Mouse (Mus musculus) kidney, postnatal 4 days (tissue): Measurements from ENCODE around the gene Fgf18.

ENCODE experiments used
- DNase-seq, 2 experiments: peaks; one replicate each; pipeline ENCODE4 v3.0.0; 2021; ENCODE audit warnings: mixed read lengths in 2 of 2

The Fgf18 gene

GRCm38 (mm10) chr11:33110111-33110510 lies 37.1 kb downstream of the Fgf18 start:
- DNase-seq: no peak

DNA sequence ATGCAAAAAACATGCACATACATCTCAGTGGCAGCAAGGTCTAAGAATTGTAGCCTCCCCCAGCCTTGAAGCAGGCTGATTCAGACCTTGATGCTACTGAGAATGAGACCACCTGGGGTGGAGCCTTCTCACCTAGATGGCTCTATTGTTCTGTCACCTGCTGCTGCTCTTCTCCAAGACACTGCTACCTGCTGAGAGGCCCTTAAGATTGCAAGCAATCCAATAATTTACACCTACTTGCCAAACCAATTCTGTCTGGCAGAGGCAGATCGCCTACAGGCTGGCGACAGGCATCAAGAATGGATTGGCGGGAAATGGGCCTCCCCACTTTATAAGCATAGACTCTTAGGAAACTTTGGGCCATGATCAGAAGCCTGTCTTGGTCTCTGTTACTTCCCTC lies 39.7 kb downstream of the Fgf18 start:
- no peak for DNase-seq

- no peak for DNase-seq
Measured at GRCm38 (mm10) chr11:33104911-33105316, 42.3 kb downstream of the Fgf18 start.

DNA sequence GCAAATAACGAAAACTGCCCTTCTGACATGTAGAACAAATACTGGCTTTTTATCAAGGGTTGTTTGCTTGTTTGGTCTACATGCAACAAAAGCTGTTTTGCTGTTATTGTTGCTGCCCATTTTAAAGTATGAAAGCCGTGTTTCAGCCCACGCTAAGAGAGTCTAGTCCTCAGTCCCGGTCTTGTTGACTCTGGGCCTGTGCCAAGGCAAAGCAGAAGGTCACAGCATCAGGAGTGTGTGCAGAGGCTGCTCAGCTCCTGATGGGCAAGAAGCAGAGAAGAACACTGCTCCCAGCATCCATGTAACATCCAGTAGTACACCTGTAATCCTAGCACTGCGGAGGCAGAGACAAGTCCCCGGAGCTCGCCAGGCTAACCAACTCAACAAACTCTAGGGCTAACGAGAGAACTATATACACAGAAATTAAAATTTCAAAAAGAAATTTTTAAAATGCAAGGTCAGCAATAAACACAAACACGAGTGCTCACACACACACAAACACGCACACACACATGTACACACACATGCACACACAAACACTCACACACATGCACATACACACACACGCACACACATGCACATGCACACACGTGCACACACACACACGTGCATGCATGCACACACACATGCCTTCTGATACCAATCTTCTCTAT lies 43.8 kb downstream of the Fgf18 start:
- peak; percentile 35 to 53 for DNase-seq

DNA sequence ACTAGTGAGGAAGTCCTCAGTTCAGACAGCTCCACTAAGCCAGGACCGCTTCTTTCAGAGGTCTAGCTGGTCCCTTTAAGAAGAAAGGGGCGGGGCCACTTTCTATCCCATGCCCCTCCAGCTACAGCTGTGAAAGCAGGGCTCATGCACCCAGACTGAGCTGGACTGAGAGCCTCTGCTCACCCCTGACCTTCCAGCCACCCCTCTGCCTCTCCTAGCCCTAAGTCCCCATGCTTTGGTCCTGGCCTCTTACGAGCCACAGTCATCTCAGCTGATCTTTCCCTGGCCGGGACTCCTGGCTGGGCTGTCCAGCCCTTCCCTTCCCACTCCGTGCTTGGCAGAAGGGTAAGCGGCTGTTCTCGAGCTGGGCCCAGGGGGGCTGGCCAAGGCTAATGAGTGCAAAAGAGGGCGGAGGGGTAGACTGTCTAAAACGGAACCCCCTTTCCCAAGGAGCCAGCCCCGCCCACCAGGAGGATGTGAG lies 47.1 kb downstream of the Fgf18 start:
- DNase-seq: peak in 1 of 2 experiments; percentile 17

DNA sequence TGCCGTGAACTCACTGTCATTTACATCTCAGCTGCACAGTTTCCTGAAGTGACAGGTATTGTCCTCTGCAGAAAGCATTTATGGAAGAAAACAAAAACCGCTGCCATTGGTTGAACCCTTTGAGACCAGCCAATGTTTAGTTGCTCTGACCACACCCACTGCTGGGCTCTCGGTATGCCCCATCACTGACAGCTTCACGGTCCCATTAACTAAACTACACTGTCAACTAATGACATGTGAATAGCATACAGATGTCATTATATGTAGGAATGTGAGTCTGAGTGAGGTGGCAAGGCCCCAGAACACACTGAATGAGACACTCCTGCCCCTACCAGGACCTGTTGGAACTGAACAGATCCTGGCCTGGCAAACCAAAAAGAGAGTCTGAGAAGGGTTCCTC lies 47.8 kb downstream of the Fgf18 start:
- no peak for DNase-seq

- no peak for DNase-seq
Measured at GRCm38 (mm10) chr11:33098446-33098845, 48.8 kb downstream of the Fgf18 start.

DNA sequence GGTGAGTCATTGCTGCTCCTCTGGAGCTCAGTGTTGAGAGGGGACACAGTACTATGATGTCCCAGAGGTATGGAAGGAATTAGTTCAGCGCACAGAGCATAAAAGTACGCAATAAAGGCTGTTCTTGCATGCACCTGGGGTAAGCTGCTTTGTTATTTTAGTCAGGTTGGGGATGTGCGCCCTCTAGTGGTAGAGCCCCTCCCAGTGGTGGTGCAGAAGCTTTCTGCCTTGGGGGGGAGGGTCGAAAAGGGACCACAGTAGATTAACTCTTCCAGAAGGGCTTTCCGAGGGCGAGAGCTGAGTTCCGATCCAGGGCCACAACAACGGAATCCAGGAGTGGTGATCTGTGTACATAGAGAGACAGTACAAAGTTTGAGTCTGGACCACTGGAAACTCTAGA lies 49.3 kb downstream of the Fgf18 start:
- DNase-seq: peak; percentile 71 to 72

DNA sequence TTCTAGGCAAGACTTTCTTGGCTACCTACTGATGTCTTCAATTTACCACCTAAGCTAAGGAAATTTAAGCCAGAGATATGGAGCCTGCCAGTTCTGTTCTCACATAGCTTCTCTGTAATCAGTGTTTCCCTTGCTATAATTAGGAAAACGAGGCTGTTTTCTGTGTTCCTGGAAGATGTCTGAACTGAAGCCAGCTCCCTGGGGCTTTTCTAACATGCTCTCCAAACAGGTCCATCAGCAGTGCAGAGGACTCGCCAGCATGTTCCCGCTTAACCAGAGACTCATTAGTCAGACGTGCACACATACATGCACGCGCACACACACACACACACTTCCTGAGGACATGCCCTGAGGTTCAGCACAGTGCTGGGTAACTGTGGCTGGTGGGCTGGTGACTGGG lies 57.3 kb downstream of the Fgf18 start:
- no peak for DNase-seq

GRCm38 (mm10) chr11:33088181-33088580 lies 59.0 kb downstream of the Fgf18 start:
- DNase-seq: no peak

- no peak for DNase-seq
Measured at GRCm38 (mm10) chr11:33086046-33086445, 61.2 kb downstream of the Fgf18 start.

- DNase-seq: no peak
Measured at GRCm38 (mm10) chr11:33085514-33085913, 61.7 kb downstream of the Fgf18 start.

- DNase-seq: no peak
Measured at GRCm38 (mm10) chr11:33085054-33085453, 62.1 kb downstream of the Fgf18 start.

DNA sequence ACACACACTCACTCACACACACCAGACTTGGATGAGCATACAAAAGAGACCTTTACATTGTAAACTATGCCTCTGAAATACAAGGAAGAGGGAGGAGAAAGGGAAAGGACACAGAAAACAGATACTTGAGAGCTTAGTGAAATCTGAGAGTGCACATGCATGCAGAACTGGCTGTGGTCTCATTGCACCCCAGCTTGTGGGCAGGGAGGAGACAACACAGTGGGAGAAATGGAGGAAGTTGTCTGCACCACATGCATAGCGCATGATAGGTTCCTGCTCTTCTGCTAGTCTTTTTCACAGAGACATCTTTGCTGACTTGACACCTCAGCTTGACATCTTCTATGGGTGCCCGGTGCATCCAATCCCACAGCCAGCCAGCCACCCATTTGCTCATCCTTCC lies 63.2 kb downstream of the Fgf18 start:
- no peak for DNase-seq

DNA sequence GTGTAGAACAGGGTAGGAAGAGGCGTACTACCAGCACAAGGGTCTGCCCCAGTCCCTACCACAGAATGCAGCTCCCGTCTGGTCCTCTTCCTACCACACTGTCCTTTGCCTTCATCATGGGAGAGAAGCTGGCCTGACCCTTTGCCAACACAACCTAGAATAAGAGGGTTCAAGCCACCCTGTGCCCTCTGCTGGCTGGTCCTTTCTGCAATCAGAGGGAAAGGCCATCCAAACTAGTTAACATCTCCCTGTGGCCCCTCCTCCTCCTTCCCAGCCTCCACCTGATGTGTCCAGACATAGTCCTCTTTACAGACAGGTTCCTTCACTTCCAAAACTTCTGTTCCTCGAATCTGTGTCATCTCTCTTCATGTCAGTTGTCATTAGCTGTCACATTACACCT lies 66.0 kb downstream of the Fgf18 start:
- no peak for DNase-seq

DNA sequence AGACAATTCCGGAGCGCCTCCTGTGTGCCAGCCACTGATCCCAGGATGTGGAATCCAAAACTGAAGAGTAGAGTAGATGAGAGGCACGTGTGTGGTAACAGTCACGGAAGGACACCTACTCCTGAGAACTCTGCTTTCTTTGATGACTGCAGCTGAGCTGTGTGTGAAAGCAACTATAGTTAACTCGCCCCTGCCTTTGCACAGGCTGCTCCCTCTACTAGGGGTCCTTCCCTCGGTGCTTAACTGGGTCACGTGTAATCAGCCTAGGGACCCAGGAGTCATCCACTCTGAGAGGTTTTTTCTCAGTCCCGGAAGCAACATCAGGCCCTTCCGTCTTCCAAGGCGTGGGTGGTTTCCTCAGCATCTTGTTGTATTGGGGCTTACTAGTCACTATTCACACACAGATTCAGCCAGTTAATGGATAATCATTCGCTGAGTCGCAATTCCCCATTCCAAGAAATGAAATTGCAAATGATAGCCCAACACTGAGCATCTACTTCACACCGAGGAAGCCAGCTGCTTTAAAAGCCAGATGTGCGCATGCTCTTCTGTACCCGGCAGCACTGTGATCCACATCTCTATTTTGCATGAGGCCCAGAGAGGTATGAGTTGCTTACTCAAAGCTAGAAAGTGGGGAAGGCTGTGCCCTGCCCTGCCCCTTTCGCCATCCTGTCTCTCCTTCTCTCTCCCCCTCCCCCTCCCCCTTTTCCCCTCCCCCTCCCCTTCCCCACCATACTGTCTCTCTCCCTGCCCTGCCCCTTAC lies 67.0 kb downstream of the Fgf18 start:
- no peak for DNase-seq

GRCm38 (mm10) chr11:33079424-33079823 lies 67.8 kb downstream of the Fgf18 start:
- DNase-seq: no peak

DNA sequence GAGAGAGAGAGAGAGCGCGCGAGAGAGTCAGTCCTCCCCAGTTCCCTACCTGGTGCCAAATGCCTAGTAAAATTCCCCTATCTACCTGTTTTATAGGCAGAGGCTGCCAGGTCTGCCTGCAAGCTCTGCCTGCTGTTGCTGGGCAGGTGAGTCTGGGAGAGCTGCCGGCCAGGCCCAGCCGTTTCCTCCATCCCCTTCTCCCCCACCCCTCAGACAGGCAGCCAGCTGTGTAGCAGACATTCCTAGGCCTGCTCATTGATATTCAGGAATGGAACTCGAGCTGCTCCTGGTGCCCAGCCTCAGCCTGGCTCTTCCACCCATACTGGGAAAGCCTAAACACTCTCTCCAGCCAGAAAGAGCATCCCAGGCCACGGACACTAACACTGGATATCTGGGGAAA lies 69.2 kb downstream of the Fgf18 start:
- DNase-seq: peak; percentile 52 to 69

- peak; percentile 15 to 18 for DNase-seq
Measured at GRCm38 (mm10) chr11:33075293-33075692, 71.9 kb downstream of the Fgf18 start.

DNA sequence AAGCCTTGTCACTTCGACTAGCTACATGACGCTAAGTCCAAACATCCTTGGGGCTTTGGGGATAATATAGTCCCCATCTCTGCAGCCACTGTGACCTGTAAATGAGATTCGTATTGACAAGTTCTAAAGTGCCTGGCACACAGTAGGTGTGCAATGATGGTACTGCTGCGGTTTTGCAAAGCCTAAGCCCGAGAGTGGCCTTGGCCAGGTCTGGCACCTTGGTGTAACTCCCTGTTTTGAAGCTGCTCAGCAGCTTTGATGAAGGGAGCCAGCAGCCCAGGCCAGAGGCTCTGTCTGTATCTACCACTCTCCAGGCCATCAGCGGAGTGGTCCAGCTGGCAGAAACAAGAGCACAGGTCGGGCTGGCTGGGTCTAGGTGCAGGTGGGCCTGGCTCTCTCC lies 72.7 kb downstream of the Fgf18 start:
- no peak for DNase-seq

DNA sequence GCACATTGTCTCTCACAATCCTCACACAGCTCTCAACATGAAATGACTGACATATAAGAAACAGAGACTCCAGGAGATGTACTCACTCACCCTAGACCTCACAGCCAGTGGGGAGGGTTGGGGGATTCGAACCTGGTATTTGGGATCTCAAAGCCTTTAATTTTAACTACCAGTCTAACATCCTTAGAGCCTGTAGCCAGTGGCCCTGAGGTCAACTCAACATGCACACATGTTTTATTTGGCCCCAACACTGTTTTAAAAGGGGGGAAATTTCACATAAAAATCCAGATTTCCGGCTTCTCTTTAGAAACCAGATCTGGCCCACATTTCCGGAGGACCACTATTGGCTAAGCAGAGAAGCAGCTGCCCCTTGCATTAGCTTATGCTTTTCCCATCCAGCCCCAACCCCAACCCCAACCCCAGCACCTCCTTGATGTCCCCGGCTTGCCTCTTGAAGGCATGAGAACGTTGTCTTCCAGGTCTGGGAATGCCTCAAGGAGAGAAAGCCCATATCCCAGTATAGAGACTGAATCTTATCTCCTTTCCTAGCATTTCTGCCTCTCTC lies 75.8 kb downstream of the Fgf18 start:
- no peak for DNase-seq

DNA sequence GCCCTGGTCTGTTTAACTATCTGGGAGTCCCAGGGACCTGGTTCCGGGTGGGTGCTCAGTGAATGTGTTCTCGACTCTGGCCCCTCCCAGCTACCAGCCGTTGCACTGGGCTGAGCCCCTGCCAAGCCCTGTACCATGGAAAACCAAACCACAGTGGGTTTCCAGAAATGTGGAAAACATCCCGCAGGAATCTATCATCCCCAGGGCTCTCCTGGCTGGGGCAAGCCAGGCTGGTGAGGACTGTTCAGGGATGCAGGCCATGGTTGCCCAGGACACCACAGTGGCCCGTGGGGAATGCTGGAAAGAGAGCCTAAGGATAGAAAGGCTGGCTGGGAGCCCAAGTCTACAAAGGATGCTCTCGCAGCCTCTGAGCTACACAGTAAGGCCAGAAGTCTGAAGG lies 76.7 kb downstream of the Fgf18 start:
- DNase-seq: no peak
